Mouse (Mus musculus): ENCODE results near the gene Vps13a. TPM values are rescaled to one million over a fixed set of nuclear protein-coding genes. Genes with fewer than 3 reads are reported as not detected.
A peak's percentile ranks its signal among the peaks of the same experiment; 100 is the strongest.

The Vps13a gene
- total RNA-seq, 2 experiments from 2014 or later, result 51.8 to 67.2 TPM

DNA sequence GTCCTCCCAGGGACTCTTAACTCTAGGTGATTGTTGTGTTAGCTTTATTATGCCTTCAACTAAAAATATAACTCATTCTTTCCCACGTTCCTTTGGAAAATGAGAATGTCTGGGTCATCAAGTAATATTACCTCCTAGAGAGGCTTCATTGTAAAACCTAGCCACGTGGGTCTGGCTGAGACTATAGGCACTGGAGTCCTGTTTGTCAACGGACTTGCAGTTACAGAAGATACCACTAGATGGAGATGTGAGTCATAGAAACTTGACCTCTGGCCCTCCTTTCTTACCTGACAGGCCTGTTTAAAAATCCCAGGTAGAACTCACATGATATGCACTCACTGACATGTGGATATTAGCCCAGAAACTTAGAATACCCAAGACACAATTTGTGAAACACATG, 195.4 kb downstream of the Vps13a start:
- peak; percentile 88 for ATAC-seq (replicated peaks; ENCODE audit: poor library complexity)

GRCm38 (mm10) chr19:16584546-16584945, 196.2 kb downstream of the Vps13a start:
- ATAC-seq (replicated peaks; ENCODE audit: poor library complexity), result no peak

DNA sequence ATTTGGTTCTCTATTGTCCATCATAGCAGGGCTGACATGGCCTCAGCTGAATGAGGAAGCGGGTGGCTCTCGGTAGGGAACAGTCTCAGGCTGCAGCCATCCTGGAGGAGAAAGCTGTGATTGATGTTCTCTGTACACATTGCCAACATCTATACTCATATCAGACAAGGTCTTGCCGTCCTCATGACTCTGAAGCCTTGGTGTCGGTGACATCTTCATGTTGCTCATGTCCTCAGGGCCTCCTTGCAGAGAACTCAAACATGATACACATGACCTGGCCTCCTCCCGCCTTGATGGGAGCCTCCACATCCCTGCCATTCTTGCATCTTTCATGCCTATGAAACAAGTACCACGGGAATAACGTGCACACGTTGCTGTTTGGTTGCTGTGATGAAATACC, 200.2 kb downstream of the Vps13a start:
- ATAC-seq (replicated peaks; ENCODE audit: poor library complexity), result no peak

DNA sequence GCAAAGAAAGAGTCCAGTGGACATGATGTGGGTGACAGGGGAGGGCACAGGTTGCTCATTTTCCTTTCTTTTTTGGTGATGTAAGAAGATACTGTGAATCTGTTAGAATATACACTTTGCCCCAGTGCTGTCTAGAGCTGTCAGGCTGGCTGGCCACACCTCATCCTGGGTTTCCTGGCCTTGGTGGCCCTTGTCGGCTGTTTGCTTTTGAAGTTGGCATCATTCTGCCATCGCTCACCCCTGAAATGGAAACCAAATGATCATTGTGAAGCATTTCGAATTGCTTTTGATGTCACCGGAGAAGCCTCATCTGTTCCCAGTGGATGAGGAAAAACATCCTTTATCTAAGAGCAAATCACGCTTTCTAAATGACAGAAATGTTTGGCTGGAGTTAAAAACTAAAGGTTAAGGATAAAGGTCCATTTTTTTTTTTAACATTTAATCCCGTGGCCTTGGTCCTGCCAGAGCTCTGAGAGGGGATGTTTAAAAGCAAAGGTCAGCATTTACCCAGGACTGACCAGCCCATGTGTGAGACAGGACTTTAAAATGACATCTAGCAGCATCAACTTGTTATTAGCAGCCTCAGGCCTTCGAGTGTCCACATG, 201.0 kb downstream of the Vps13a start:
- no peak for ATAC-seq (replicated peaks; ENCODE audit: poor library complexity)

DNA sequence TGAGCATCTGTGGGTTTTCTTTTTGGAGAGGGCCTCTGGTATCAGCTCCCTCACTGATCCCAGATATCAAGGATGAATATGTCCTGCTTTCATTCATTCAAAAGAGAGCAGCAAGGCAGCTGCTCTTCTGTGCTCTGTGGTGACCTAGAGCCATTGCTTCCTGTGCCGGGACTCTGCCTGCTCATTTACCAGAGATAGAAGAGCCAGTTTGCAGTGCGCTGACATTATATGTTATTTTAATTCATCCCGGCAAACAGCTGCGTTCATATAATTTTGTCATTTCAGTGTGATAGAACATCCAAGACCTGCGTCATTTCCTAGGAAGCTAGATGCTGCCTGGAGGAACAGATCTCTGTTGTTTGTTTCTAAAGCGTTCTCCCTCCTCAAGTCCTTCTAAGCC, 203.9 kb downstream of the Vps13a start:
- no peak for ATAC-seq (replicated peaks; ENCODE audit: poor library complexity)

Other genes with a start within 250 kb of the Vps13a start
- gene Foxb2, start 92.9 kb upstream of the Vps13a start, total RNA-seq (2015), result not detected in 2 replicates
- gene Foxb2, start 92.9 kb upstream of the Vps13a start, total RNA-seq (2017), result not detected in 2 replicates
- 0.46 and 1.8 TPM in 2 replicates for gene Prune2, start 175.2 kb upstream of the Vps13a start, total RNA-seq (2015)
- gene Prune2, start 175.2 kb upstream of the Vps13a start, total RNA-seq (2017), result 0.12 and 0.68 TPM in 2 replicates

All from megakaryocyte progenitor cell, adult 5-6 weeks (primary cell).